Mouse (Mus musculus) cerebellum, adult 2 months (tissue): ENCODE results near the gene Hnrnpul1.

Source experiments
- CTCF ChIP-seq: fragments of 200-500 bp; IDR thresholded peaks from 2 replicates; pipeline ENCODE4 v1.5.1; 2011; ENCODE audit warnings: low read depth, mild to moderate bottlenecking, control low read depth, low read length, moderate library complexity, borderline replicate concordance; ENCODE audit not compliant: insufficient read depth
- POLR2A ChIP-seq: fragments of 200-500 bp; IDR thresholded peaks from 2 replicates; pipeline ENCODE4 v1.6.1; 2011; ENCODE audit warnings: low read length, control low read depth, borderline replicate concordance; ENCODE audit not compliant: insufficient read depth

- TF ChIP-seq CTCF (no peak), POLR2A (no peak)
Observed at GRCm38 (mm10) chr7:25672442-25672841, 82.1 kb downstream of the Hnrnpul1 start.
